Mouse (Mus musculus) adrenal gland, postnatal 14 days (tissue): ENCODE measurements around the gene Git1. TPM values are rescaled to one million over a fixed set of nuclear protein-coding genes. Genes with fewer than 3 reads are reported as not detected.

Source experiments
- DNase-seq: peaks from one replicate; pipeline ENCODE4 v3.0.0; 2021; ENCODE audit warnings: mixed read lengths
- total RNA-seq: library from RNA; stranded (reverse); gene quantifications from 2 replicates; pipeline ENCODE4 v1.2.3, GENCODE M21; 2021

The Git1 gene
- total RNA-seq, 1 experiment from 2014 or later = 49.5 TPM

DNA sequence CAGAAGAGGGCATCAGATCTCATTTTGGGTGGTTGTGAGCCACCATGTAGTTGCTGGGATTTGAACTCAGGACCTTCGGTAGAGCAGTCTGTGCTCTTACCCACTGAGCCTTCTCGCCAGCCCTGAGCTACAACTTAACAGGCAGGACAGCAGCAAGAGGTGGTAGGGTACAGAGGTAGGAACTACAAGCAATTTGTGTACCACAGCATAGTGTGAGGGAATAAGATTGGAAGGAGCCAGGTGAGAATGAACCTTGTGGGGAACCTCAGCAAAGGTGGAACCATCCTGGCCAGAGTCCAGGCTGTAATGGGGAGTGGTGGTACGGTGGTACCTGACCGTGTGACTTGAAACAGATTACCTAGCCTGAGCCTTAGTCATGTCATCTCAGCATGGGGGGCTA, 8.6 kb downstream of the Git1 start:
- no peak for DNase-seq

DNA sequence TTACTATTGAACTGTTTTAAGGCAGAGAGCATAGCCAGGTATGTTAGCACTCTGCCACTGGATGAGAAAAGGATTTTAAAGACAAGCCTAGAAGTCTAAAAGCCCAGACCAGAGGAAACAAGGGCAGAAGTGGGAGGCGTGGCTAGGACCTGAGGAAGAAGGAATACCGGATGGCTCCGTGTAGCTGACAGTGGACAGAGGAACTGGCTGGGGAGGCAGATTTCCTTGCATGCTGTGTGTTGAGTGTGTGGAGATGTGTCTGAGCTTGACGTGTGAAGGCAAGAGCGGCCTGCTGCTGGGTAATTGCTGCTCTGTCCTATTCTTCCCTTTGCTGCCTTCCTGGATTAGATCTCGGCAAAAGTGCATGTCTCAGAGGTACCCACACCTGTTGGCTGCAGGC, 9.1 kb downstream of the Git1 start:
- DNase-seq = no peak

DNA sequence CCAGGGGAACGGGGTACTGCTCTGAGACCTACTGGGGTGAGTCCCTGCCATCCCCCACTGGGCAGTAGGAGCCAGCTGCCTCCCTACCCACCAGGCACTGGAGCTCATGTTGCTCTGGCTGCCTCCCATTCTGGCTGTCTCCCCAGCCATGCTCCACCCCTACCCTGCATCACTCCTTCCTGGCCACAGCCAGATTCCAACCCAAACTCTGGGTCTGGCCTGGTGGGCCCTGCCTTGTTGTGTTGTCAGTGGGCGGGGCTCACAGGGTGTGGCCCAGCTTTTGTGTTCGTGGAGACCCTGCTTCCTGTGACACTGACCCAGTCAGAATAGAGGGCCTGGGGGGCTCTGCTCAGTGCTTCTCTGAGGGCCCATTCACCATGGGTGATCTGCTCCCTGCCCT, 10.1 kb downstream of the Git1 start:
- peak; percentile 32 for DNase-seq

DNA sequence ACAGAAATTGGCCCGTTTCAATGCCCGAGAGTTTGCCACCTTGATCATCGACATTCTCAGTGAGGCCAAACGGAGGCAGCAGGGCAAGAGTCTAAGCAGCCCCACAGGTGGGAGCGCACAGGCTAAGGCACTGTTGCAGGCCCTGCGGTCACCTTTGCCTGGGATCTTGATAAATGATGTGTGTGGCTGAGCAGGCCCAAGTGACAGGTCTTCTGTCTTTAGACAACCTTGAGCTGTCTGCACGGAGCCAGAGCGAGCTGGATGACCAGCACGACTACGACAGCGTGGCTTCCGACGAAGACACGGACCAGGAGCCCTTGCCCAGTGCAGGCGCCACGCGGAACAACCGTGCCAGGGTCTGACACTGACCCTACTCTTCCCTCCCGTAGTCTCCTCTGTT, 11.0 kb downstream of the Git1 start:
- DNase-seq = peak; percentile 54

DNA sequence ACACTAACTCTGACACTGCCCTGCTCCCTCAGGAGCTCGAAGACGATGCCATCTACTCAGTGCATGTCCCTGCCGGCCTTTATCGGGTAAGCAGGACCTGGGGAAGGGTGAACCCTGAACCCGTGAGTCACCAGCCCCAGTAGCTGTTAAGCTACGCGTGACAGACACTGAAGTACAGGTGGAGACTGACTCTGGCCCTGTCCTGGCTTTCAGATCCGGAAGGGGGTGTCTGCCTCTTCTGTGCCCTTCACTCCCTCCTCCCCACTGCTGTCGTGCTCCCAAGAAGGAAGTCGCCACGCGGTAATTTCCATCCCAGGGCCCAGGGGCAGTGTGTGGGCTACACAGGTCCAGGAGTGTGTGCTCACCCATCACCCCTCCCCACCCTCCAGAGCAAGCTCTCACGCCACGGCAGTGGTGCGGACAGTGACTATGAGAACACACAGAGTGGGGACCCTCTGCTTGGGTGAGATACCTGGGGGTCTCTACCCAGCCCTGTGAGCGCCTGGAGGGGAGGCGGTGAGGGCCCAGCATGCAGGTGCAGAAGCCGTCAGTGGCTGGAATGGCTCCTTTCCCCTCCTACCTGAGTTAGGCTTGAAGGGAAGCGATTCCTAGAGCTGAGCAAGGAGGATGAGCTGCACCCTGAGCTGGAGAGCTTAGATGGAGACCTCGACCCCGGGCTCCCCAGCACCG, 12.1 kb downstream of the Git1 start:
- DNase-seq = no peak

DNA sequence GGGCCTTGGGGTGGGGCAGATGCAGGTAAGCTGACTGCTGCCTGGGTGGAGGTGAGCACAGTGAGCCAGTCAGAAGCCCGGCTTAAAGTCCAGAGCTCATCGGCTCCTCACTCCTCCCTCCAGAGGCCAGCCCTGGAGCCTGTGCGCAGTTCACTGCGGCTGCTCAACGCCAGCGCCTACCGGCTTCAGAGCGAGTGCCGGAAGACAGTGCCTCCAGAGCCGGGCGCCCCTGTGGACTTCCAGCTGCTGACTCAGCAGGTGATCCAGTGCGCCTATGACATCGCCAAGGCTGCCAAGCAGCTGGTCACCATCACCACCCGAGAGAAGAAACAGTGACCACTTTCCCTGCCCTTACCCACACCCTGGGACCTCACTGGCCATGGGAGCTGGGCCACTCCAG, 12.9 kb downstream of the Git1 start:
- no peak for DNase-seq

DNA sequence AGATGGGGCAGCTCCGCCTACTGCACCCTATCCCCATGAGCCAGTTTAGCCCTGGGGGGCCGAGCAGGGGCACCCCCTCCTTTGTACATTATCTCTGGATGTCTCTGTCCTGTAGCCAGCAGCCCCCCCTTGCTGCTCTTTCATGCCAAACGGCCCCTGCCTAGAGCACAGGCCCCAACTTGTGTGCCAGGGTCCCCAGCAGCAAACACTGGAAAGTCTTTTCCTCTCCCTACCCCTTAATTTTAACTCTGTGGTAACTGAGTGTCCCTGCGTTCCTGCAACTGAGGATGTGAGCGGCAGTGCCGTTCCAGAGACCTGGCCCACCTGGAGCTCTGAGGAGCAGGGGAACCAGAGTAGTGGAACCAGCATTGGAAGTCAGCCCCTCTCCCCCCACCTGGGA, 13.6 kb downstream of the Git1 start:
- no peak for DNase-seq

DNA sequence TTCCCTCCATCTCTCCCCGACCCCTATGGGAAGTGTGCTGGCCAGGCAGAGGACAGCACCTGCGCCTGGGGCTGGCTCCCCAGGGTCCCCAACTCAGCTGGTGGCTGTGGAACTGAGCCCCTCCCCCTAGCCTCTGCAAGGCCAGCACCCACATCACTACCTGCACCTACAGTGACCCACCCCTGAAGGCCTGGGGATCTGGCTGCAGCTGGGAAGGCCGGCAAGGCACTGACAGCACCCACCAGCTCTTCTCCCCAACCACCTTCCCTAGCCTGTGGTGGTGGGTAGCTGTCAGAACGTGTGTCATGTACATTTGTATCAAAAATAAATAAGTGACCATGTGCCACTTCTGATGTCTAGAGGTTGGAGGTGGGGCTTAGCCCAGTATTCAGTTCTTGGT, 14.1 kb downstream of the Git1 start:
- DNase-seq = no peak

DNA sequence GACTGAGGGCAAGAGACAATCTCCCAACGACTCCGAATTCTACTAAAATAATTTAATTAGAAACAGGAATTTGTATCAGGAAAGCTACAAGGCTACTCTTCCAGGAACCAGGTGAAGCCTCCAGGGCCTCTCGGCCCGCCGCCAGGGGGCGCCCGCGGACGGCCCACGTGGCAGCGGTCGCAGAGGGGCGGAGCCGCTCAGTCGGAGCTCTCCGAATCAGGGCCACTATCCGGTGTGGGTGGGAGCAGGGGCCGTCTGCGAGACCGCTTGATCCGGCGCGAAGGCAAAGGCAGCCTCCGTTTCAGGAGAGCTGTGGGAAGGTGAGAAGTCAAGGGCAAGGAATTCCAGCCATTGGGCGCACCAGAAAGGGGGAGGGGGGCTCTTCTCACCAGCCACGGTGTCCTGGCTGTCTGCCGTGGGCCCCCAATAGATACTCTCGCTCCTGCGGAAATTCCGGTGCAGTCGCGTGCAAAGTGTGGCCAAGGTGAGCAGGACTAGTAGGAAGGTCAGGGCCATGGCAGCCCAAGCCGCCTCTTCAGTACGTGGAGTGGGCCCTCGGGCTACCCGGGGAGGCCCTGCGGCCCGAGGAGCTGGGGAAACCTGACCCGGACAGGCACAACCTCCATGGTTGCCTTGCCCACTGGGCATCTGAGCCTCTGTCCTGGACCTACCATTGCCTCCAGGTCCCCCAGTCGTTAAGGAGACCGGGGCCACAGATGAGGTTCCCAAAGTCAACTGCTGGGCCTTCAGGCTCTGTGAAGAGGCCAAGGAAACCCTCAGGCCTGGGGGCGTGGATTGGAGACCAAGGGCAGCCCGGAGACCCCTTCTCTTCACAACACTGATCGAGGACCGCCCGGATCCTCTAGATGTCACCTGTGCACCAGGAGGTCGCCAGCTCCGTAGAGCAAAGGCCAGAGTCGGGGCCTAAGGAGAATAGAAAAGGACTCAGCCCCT, 15.0 kb downstream of the Git1 start:
- peak; percentile 93 for DNase-seq

DNA sequence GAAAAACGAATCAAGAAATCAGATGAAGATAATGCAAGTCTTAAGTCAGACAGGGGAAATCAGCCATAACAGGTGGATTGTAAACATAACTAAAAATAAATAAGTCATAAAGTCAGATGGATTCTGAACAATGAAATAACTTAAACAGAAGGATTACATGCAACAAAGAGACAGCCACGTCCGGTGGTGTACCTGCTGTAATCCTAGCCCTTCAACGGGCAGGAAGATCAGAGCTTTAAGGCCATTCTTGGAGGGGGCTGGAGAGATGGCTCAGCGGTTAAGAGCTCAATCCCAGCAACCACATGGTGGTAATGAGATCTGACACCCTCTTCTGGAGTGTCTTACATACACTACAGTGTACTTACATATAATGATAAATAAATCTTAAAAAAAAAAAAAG, 18.0 kb downstream of the Git1 start:
- DNase-seq = no peak

DNA sequence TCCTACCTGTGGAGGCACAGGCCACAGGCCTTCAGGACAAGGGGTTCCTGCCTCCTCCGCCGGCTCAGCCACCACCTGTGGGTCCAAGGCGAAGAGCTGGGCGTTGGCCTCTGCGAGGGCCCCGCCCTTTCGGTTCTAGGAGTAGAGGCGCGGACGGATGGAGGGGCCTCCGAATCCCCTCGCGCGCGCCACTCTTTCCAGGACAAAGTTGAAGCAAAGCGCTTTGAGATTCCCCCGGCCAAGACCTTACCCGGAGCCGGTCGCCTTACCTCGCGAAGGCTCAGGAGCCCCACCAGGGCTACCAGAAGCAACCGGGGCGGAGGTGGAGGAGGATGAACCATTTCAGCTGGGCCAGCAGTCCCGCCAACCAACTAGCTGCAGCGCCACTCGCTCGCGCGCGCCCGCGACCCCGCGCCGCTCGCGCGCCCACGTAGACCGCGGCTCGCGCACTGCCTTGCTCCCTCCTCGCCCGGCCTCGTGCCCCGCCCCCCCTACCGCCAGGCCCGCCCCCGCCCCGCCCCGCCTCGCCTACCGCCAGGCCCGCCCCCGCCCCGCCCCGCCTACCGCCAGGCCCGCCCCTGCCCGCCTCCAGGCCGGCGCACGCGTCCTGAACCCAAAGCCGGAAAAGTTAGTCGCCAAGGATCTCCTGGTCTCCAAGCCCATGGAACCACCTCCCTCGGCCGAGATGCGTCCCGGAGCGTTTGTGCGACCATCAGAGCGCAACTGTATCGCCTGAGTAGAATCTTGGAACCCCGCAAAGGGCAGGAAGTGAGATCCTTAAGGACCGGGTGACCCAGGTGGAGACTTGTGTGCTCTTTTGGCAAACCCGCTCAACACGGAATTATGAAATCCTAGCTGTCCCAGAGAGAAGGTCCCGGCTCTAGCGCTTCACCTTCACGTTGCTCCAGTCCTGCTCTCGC, 19.8 kb downstream of the Git1 start:
- DNase-seq = peak; percentile 94

DNA sequence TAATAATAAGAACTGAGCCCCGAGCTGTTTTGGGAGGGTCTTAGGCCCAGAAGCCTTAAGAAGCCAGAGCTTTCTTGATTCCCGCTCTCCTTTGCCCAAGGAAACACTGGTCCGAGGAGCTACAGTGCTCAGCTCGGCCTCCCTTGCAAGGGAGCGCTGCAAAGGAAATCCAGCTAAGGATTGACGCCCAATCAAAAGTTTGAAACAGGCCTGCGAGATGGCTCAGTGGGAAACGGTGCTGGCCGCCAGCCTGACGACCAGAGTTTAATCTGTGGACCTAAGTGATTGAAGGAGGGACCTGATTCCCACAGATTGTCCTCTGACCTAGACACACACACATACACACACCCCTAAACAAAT, 20.4 kb downstream of the Git1 start:
- peak; percentile 31 for DNase-seq

DNA sequence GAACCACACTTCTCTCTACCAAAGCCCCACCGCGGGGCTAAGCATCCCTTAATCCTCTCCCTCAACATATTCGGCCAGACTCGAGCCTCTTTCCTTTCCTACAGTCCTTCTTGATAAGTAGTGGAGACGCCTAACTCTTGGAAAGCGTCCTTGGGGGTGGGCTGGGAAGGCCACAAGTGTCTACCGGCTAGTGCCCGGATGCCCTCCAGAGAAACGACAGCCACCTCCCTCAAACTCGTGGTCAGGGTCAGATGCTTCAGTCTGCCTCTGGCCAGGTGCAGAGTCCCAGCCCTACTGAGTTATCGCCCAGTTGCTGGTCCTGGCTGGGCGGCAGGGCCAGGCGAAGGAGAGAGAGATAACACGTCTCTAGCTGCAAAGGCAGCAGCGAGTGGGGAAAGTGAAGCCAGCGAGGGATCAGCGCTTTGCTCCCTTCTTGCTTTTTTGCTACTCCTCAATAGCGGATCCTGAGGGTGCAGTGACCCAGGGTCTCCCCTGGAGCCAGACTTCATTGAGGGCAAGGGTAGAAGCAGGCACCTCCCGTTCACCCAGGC, 21.0 kb downstream of the Git1 start:
- peak; percentile 61 for DNase-seq

DNA sequence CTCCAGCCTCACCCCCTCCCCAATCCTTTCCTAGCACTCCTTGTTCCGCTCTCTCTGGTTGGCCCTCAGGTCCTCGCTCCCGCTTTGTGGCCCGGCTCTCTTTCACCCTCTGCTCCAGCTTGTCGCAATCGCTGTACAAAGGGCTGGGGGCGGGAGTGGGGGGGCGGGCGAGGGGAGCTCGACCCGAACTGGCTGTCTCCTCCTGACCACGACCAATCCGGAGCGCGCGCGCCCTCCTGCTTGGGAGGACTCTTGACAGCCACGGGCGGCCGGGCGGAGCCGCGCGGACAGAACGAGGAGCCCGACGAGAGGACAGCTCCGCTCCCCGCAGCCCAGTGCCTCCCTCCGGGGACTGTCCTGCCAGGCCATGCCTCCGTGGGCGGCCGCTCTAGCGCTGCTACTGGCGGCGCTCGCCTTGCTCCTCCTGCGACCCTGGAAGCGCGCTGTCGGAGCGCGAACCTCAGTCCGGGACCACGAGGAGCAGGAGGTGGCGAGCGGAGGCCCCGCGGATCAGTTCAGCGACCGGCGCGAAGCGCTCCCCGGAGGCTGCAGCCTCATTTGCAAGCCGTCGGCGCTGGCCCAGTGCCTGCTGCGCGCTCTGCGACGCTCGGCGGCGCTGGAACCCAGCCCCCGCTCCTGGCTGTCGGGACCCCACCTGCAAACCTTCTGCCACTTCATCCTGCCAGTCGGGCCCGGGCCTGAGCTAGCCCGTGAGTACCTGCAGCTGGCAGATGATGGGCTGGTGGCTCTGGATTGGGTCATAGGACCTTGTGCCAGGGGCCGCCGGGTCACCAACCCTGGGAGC, 21.7 kb downstream of the Git1 start, which contains the start of gene Abhd15:
Gene Abhd15 (plus strand): TSS at position 290 of the 805 bp plus-strand sequence.
- DNase-seq = peak; percentile 94

DNA sequence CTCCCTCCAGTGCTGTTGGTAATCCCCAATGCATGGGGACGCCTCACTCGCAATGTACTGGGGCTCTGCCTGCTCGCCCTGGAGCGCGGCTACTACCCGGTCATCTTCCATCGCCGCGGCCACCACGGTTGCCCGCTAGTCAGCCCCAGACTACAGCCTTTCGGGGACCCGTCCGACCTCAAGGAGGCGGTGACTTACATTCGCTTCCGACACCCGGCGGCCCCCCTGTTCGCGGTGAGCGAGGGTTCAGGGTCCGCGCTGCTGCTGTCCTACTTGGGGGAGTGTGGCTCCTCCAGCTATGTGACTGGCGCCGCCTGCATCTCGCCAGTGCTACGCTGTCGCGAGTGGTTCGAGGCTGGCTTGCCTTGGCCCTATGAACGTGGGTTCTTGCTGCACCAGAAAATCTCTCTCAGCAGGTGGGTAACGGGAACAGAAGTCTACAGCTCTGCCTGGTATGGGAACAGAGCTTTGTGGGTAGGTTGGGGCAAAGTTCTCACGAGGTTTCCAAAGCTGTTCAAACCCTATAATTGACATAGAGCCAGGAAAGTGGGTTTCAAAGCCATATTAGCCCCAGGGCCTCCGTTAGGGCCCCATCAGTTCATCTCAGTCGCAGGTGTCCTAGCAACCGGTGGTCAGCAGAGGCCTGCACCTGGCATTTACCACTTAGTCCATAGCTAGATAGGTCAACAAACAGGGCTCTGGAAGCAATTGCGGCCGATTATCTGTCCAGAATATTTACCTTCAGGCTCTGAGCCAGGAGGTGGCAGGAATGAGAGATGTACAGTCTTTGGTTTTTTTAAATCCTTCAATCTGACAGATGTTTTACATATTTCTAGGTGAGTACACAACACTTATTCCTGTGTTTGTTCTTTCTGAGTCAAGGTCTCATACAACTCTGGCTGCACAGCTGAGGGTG, 22.5 kb downstream of the Git1 start, which contains the start of gene Trp53i13:
Gene Trp53i13 (minus strand): TSS at position 344 of the 916 bp plus-strand sequence.
- peak; percentile 70 for DNase-seq

DNA sequence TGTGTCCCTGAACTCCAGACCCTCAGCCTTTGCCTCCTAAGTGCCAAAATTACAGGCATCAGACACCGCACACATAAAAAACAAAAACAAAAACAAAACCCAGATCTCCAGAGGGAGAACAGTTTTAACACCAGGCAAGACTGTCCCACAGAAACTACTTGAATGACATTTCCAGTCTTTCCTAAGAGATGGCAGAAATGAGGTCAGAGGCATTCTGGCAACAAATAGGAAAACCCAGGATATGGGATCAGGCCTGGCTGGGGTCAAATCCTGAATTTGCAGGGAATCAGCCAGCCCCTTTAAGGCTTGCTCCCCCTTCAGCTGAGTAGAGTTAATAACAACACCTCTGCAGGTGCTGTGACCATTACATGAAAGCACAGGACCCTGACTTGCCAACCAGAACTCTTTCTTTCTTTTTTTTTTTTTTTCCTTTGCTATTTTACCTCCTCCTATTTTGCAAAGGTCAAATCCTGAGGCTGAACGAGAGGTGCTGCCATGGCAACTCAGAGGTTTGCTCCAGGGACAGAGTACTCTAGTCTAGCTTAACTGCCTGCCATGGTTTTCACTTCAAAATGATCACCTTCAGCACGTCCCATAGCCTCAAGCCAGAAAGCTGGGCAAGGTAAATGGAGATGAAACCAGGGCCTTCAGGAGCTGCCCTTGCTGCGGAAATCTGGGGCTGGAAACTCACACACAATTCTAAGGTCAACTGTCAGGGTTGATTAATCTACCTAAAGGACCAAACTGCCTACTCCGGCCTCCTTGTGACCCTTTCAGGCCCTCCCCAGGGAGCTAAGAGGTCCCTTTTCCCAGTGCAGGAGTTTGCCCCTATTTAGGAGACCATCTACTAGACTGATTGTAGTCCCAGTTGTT, 23.4 kb downstream of the Git1 start:
- peak; percentile 55 for DNase-seq

DNA sequence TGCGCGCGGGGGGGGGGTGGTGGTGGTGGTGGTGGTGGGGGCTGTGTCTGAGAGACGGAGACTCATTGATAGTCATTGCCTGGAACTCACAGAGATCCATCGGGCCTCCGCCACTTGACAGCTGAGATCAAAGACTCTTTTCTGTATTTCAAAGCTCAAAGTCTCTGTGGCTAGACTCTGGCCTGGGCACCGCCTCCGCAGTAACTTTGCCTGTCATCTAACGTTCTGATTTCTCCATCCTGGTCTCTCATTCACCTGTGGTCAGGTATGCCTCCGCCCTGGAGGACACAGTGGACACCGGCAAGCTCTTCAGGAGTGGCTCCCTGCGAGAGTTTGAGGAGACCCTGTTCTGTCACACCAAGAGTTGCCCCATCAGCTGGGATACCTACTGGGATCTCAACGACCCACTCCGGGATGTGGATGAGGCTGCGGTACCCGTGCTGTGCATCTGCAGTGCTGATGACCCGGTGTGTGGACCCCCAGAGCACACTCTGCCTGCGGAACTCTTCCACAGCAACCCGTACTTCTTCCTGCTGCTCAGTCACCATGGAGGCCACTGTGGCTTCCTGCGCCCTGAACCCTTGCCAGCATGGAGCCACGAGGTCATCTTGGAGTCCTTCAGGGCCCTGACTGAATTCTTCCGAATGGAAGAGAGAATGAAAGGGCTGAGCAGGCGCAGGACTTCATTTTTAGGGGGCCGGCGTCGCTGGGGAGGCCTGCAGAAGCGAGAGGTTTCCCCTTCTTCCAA, 24.9 kb downstream of the Git1 start:
- no peak for DNase-seq

DNA sequence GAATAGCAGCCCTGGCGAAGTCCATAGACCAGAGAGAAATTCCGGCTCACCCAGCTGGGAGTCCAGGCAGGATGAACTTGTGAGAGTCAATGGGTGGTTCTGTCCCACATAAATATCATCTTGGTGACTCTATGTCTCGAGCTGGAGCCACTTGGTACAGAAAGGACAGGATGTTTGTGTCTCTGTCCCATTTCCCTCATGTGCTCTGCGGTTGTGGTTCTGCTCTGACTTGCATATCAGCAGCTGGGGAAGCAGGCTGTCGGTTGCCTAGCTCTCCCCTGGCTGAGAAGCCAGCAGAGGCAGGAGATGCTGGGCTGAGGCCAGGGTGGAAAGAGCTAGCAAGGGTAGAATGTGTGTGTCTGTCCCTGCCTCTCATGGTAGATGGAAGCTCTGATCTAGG, 25.7 kb downstream of the Git1 start, which contains the start of gene Gm10392:
Gene Gm10392 (minus strand): TSS at position 156 of the 400 bp plus-strand sequence.
- no peak for DNase-seq
